Mouse (Mus musculus) brain, adult 2 months (tissue): Measurements from ENCODE around the gene Rheb.
"Not testable (repeated sequence)": the region's sequence is repeated elsewhere in the genome, so short reads cannot be mapped to it uniquely, and the experiment has no call there.

Experiments used
- DNase-seq: peaks from one replicate; pipeline ENCODE4 v3.0.0; 2011; ENCODE audit warnings: low read depth, low spot score

The Rheb gene

DNA sequence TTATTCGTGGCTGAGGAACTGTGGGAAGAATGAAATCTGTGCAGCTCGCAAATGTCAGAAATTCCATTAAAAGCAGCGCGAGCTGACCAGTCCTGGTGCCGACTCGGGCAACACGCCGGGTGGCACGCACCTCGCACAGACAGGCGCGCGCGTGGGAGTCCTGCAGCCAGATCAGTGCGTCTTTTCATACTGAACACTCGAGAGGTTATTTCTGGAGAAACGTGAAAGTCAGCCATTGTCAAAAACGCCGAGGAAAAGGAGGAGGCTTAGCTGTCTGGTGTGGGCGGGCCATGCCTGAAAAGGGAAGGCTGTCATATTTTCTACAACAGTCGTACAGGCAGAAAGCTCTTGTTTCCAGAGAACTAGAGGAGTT, 665 bp upstream of the Rheb start:
- DNase-seq, result no peak

DNA sequence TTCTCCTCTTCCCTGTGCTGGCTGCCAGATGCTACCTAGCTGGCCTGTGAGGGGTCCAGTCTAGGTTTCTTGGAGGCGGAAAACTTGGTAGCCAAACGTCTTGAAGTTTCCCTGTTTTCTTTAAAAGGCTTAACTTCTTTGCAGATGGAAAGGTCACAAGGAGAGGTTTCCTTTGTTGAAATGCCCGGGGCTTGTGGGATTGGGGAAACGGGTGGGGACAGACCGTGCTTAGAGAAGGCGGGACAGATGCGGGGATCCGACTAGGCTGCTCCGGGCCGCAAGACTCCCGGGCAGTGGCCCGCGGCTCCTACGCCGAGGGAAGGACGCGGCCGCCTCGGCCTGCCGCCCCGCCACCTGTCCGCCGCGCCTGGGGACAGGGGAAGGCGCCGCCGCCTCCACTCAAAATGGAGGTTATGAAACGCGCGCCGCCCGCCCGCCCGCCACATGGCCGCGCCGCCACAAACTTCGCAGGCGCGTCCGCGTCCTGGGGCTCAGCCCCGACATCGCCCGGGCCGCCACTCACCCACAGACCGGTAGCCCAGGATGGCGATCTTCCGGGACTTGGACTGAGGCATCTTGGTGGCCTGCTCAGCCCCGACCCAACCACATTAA, 656 bp downstream of the Rheb start:
- peak; percentile 61 for DNase-seq

DNA sequence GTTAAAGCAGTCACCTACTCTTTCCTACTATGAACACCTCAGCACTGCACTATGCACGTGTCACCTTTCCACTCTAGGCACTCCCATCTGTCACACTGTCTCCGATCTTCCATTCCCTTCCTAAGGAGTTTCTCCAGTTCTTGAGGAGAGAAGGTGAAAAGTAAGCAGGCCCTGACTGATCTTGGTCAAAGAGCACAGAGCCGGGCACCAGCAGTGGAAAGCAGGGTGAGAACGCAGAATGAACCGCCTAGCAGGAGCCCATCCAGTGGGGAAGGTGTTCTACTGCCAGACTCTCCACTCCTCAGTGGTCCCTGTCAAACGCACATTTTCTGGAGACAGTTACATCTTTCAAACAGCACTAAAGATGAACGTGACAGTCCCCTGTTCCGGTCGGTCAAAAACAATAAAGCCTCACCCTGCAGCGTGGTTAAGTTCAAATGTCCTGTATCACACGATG, 1.4 kb downstream of the Rheb start:
- DNase-seq, result no peak

DNA sequence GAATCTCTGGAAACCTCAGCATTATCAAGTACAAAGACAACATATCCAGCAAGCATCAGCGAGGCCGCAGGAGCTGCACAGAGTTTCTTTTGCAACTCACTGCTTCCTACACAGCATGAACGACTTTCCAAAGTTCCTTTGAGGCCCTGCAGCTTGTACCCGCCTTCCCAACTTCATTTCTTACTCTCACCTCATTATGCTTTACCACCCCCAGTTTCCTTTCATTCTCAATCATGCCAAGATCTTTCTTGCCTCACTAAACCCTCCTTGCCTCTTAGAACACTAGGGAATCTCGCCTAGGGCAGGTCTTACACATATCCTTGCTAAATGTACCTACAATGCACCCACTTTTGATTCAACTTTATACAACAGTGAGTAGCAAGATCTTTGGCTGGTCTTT, 7.9 kb downstream of the Rheb start:
- DNase-seq, result peak; percentile 72

DNA sequence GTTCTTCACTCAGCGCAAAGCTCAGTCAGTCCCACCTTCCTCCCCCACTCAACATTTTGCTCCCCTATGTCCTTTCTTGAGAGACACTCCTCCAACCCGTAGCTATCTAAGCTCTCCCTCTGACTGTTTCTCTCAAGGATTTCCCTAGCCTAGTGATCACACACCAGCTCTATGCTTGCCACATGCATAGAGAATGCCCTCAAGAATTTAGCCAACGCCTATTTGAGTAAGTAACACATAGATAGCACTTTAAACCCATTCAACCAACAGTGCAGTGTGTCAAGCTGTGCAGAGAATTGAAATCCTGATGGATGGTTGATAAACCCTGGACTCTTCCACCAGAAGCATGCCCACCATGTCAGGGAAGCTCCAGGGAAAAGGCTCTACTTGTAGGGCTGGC, 10.5 kb downstream of the Rheb start:
- no peak for DNase-seq

DNA sequence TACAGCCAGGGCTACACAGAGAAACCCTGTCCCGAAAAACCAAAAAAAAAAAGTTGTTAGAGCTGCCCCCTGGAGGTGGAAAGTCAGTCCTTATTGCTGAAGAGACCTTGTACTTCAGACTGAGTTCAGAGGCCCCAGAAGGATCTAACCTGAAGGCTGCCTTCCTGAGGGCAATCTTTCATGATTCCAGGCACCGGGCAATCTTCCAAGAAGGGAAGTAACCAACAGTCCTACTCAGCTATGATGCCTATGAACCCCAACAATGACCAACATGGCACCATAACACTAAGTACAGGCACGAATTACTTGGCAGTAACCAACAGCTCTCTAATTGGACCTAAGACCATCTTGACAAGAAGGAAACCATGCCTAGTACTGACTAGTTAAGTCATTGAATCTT, 14.0 kb downstream of the Rheb start:
- no peak for DNase-seq

DNA sequence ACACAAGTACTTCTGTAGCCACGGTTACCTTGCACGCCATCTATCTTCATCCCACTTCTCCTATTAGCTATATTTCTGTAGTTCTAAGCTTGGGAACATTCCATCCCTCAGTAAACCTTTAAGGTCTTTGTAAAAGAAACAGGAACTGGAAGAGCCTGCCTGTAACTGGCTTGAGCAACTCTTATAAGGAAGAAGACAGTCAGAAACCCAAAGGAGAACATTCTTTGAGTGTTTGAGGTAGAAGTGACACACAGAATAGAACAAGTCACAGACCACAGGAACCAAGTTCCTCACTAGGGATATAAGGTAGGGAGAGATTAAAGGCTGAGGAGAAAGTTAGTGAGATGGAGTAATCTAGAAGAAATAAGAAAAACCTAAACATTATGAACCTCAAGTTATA, 15.3 kb downstream of the Rheb start:
- no peak for DNase-seq

DNA sequence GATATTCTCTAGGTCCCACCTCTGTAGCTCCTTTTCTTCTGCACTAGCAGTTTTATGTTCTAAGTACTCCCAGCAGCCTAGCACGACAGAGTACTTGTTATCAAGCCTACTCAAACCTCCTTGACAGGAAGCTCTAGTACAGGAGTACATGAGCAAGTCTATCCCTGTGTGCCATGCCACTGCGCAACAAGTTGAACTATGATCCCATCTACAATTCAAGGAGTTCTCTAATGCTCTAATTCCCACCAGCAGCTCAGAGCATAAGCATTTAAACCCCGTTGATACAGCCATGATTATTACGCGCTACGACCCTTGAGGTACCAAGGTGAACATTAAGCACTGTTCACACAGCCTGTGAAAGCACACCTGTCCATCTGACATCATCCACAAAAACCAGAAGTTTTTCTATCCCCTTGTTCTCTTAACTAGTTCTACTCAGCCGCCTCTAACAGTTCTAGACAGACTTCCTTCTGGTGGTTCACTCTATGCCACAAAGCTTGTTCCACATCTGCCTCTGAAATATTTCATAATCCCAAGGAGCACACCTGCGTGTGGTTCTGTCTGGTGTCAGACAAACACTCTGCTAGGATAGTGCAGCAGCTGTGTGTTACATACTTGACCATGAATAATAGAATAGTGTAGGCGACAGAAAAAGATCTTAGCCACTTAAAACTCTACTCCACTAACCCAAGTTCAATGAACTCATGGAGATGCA, 16.2 kb downstream of the Rheb start:
- no peak for DNase-seq

DNA sequence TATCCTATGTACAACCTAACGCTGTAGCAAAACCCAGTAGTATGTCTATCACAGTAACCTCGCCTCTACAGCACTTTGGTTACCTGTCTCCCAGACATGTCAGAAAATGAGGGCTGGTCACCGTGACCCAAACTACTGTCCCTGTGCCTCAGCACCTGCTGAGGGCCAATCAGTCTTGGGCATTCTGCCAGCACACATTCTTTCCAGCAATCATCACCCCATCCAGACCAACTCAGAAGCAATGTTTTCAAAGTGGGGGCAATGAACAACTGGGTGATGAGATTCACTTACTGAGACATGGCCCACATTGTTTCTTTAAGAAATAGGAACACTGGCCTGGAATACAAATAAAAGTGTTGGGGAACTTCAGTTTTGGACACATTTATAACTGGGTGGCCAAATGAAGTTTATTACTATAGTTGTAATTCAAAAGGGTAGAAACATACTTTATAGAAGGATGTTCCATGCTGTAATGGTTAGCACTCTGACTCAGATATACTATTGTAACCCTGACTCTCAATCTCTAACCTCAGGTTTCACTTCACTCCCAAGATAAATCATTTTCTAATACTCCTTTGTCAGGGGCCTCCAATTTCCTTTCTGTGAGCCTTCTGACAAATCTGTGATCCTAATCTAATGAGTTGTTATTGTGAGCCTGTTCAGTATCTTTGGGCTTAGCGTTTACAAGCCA, 16.9 kb downstream of the Rheb start:
- no peak for DNase-seq

DNA sequence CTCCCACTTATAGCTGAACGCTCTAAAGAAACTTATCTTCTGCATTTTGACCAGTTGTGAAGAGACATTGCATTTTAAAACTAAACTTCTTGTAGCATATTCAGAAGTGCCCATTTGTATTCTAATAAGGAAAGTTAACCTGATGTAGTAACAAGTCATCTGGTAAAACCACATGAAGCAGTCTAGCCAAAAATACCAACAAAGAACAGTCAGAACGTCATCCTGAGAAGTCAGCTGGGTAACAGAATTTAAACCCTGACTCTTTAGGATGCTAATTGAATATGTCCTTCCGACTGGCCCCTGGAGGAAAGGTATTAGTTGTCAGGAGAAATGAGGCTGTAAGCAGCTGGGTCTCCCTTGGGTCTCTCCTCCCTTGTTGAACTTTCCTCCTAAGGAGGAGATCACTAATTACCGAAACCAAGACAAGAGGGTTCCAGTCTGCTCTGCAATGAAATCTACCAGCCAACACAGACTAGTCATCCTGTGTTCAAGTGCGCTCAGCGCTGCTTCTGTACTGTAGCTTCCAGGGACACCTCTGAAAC, 18.5 kb downstream of the Rheb start:
- DNase-seq, result no peak

DNA sequence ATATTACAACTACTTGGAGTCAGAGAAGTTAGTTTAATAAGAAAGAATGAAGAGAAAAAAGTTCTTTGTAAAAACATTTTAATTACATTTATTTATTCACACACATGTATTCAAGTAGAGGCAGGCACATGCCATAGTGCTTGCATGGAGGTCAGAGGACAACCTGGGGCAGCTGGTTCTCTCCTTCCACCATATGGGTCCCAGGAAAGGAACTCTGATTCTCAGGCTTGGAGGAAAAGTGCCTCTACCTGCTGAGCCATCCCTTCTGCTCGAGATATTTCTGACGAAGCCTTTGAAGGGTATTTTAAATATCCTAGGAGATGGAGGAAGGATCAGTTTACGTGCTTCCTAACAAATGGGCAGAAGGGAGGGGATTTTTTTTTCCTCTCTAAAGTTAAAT, 19.6 kb downstream of the Rheb start:
- DNase-seq, result peak; percentile 64

DNA sequence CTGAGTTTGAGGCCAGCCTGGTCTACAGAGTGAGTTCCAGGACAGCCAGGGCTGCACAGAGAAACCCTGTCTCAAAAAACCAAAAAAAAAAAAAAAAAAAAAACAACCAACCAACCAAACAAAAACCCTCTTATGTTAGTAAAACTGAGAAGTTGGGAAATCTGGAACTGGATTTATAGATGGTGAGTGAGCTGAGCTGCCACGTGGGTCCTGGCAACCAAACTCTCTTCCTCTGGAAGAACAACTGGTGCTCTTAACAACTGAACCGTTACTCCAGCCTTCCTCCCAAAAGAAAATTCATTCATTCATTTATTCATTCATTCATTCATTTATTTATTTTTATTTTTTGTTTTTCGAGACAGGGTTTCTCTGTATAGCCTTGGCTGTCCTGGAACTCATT, 20.2 kb downstream of the Rheb start:
- DNase-seq, result not testable (repeated sequence)

DNA sequence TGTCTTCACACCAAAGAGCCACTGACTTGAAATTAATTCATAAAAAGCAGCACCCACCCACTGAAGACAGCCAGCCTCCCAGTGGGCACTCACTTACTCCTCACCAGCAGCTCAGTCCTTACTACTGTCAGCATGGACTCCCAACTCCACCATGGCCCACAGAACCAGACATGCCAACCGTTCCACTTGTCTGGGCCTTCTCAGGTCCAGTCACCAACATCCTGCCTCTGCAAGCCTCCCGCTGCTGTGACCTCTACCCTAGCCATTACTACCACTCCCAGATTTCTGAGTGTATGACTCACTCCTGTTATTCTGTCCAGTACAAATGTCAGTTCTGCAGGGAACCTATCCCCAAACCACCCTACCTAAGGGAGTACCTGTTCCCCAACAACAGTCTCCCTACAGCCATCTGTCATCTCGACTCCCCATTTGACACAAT, 21.0 kb downstream of the Rheb start:
- DNase-seq, result no peak

DNA sequence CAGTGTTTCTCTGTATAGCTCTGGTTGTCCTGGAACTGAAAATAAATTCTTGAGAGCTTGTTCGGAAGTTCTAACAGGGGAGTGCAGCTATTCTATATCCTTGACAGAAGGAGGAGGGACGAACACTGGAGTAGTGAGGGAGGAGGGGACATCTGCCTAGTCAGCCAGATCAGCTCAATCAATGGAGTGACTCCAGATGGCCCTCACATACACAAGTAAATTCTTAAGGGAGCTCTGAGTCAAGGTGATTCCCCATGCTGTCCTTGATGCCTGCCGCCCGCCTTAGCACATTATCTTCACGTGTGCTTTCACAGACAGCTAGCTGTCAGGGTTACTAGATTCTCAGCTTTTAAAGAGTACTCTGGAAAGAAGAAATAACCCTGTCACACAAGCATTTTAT, 21.8 kb downstream of the Rheb start:
- peak; percentile 79 for DNase-seq

DNA sequence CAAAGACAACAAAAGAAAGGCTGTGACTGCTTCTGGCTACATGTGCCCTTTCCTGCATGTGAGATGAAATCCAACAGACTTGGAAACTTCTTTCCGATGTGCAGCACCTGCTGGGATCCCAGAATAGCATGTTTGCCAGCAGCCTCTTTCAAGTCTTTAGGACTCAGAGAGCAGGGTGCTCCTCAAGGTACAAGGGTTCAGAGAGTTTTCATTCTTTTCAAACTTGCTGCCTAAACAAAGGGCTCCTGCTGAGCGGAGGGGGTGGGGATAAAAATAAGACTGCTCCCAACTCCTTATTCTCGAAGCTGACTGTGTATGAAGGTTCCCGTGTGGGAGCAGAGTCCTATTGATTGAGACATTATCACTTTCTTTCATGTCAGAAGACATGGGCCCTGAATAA, 25.2 kb downstream of the Rheb start:
- peak; percentile 49 for DNase-seq

DNA sequence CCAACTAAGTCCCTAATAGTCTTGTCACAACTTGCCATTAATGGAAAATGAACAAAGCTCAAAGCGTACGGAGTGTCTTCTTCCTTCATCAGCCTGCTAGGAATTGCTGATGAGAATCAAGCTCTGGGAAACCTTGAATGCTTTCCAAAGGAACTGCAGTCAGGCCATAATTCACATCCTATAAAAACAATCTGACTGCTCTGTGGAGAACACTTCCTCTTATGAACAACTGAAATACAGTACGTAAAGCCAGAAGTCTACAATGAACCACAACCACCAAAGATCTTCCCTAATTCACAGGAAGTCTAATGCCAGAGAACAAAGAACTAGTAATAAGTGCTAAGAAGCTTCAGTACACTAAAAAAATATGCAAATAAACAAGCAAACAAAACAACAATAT, 28.5 kb downstream of the Rheb start:
- no peak for DNase-seq

DNA sequence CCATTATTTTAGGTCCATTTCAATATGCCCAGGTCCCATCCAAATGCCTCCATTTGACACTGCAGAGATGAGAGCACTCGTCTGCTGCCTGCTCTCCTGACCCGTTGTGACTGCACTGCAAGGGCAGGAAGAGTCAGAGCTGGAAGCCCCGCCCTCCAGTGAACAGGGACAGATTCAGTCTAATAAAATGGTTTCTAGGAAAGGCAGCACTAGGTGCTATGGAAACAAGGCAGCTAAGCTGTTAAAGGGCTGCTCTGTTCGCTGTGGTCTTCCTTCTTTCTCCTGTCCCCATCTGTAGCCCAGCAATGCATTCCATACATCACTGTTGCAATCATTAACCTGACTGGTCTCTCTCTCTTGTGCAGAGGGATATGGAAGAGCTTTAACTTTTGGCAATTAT, 29.4 kb downstream of the Rheb start:
- no peak for DNase-seq

DNA sequence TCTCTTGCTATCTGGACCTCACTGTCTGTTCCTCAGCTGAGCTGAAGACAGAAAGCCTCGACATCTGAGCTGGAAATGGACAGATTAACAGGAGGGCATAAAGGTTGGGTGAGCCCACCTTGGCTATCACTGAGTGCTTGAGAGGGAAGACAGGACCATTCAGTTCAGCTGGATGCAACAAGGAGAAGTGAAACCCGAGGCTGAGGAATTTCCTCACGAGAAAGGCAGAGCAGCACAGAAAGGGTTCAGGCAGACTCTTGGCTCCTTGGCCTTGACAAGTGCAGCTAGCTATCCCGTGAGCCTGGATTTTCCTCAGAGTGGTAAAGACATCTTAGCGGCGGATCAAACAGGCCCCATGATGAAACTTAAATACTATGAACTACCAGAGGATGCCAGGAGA, 37.2 kb downstream of the Rheb start:
- no peak for DNase-seq

DNA sequence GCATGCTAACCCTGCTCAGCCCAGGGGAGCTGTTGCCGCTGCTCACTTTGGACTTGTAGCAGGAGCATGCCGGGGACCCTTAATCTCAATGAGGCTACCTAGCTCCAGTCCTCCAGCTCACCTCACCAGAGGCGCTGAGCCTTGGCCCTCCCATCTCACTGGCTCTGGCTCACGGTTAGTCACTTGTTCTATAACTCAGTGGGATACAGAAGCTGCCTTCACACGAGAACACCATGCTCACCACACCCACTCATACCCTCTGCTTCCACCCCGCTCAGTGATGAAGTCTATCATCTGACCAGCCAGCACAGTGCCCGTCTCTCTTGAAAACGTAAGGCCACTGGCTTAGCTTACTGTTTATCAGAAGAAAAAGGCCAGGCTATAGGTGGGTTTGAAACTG, 37.8 kb downstream of the Rheb start:
- peak; percentile 75 for DNase-seq

DNA sequence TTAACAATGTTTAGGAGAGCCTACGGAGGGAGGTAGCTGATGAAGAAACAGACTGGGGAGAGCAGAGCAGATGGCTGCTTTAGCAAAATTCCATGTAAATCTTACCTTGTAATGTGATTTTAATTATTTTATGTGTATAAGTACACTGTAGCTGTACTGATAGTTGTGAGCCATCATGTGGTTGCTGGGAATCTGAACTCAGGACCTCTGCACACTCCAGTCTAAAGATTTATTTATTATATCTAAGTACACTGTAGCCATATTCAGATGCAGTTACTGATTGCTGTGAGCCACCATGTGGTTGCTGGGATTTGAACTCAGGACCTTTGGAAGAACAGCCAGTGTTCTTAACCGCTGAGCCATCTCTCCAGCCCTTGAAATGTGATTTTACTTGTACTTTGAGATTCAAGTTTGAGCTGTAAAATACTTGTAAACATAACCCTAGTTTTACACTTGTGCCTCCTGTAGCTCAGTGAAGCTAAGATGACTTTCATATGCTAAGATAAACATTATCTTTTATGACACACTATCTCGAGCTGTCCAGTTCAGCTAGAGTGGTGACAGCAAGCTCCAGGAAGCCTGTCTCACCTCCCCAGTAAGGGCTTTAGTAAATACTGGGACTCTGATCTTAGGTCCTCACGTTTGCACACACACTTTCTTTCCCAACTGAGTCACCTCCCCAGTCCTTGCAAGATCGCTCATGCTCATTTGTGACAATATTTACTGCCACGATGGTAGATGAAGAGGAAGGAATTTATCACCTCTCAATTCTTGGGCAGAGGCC, 40.4 kb downstream of the Rheb start:
- DNase-seq, result no peak

DNA sequence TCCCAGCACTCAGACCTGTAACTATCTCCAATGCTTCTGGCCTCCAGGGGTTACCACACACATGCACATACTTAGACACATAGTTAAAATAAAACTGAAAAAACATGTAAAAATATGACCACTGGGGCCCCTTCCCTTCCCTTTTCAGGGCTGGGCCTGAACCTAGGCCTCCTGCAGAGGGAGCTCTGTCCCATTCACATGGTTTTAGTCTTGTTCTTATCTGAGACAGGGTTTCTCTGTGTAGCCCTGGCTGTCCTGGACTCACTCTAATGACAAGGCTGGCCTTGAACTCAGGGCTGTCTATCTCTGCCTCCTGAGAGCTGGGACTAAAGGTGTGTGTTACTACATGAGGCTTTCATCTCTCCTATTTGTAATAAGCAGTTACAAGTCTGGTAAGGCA, 42.0 kb downstream of the Rheb start:
- no peak for DNase-seq

DNA sequence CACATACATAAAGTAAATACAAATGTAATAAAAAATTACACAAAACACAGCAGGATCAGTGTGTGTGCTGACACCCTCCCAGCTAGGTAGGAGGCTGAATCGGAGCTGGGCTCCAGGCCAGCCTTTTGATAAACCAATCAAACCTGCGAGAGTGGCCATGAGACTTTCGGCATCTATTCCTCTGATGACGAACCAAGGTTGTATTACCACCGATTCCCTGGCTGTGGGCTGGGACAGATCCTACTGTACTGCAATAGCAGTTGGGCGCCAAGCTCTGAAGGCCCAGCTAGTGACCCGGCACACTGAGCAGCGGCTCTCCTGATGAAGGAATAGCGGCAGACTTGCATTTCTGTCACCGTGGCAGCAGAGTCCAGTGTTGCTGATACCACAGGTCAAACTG, 43.8 kb downstream of the Rheb start:
- no peak for DNase-seq
